Mouse (Mus musculus) ES-E14 (cell line): ENCODE data around the gene Themis2. TPM values are rescaled to one million over a fixed set of nuclear protein-coding genes. Genes with fewer than 3 reads are reported as not detected.

Experiments used
- DNase-seq: peaks from one replicate; pipeline ENCODE4 v3.0.0-alpha.2; 2013; ENCODE audit warnings: low read depth, low spot score
- H3K27ac ChIP-seq: 2 replicates; pipeline ENCODE4 v1.5.1; 2012; ENCODE audit warnings: low read depth, mild to moderate bottlenecking, low read length, moderate library complexity, mixed read lengths; ENCODE audit not compliant: poor library complexity, insufficient read depth, severe bottlenecking
- H3K36me3 ChIP-seq: 2 replicates; pipeline ENCODE4 v1.6.1; 2012; ENCODE audit warnings: mild to moderate bottlenecking, low read length, moderate library complexity, mixed read lengths; ENCODE audit not compliant: control insufficient read depth, poor library complexity, insufficient read depth, severe bottlenecking
- H3K4me1 ChIP-seq, 2 experiments: fragments of 150-350 bp in 1 of 2; sonication (generic) in 1 of 2; 2 replicates each; pipeline ENCODE4 v1.6.1; 2012; ENCODE audit warnings: low read length in 2 of 2, mild to moderate bottlenecking in 1 of 2, mixed read lengths in 1 of 2; ENCODE audit not compliant: control insufficient read depth in 2 of 2, insufficient read depth in 2 of 2, poor library complexity in 1 of 2
- H3K4me3 ChIP-seq, 2 experiments: fragments of 150-350 bp in 1 of 2; sonication (generic) in 1 of 2; 2 replicates each; pipeline ENCODE4 v1.5.1; 2012; ENCODE audit warnings: low read length in 2 of 2, low read depth in 1 of 2, mild to moderate bottlenecking in 1 of 2, mixed read lengths in 1 of 2; ENCODE audit not compliant: insufficient read depth in 1 of 2, poor library complexity in 1 of 2, severe bottlenecking in 1 of 2
- H3K9ac ChIP-seq: 2 replicates; pipeline ENCODE4 v1.6.1; 2012; ENCODE audit warnings: low read depth, mild to moderate bottlenecking, low read length, mixed read lengths; ENCODE audit not compliant: poor library complexity, insufficient read depth, severe bottlenecking
- H3K9me3 ChIP-seq: fragments of 150-350 bp; sonication (generic); 2 replicates; pipeline ENCODE4 v1.6.1; 2012; ENCODE audit warnings: low read depth, mild to moderate bottlenecking, low read length; ENCODE audit not compliant: control insufficient read depth, insufficient read depth
- CHD2 ChIP-seq: IDR thresholded peaks from 2 replicates; pipeline ENCODE4 v1.6.1; 2014; ENCODE audit warnings: mild to moderate bottlenecking, low read depth, low read length, inconsistent platforms
- HCFC1 ChIP-seq: IDR thresholded peaks from 2 replicates; pipeline ENCODE4 v1.6.1; 2012; ENCODE audit warnings: low read length, inconsistent platforms, borderline replicate concordance; ENCODE audit not compliant: insufficient read depth
- MAFK ChIP-seq: IDR thresholded peaks from 2 replicates; pipeline ENCODE4 v1.6.1; 2014; ENCODE audit warnings: mild to moderate bottlenecking, low read depth, low read length, inconsistent platforms; ENCODE audit not compliant: insufficient read depth
- ZC3H11A ChIP-seq: IDR thresholded peaks from 2 replicates; pipeline ENCODE4 v1.6.1; 2012; ENCODE audit warnings: low read depth, mild to moderate bottlenecking, inconsistent platforms, low read length, borderline replicate concordance
- ZNF384 ChIP-seq: IDR thresholded peaks from 2 replicates; pipeline ENCODE4 v1.6.1; 2012; ENCODE audit warnings: low read depth, low read length, inconsistent platforms
- in situ Hi-C, 2 experiments: fragments of 600-800 bp; cut with MboI; formaldehyde crosslinking; loops; one replicate each; pipeline ENCODE4 v1.15.1; 2025; ENCODE audit warnings: low sequenced_read_pairs in 2 of 2, inconsistent platforms in 1 of 2; ENCODE audit not compliant: unreplicated experiment in 2 of 2
- total RNA-seq: library from RNA; depleted of rRNA; stranded (reverse); fragments of 300-350 nt; gene quantifications from 2 replicates; pipeline ENCODE4 v1.2.3, GENCODE M21; 2012

Themis2 gene
- total RNA-seq, 1 experiment = 1.1 TPM

DNA sequence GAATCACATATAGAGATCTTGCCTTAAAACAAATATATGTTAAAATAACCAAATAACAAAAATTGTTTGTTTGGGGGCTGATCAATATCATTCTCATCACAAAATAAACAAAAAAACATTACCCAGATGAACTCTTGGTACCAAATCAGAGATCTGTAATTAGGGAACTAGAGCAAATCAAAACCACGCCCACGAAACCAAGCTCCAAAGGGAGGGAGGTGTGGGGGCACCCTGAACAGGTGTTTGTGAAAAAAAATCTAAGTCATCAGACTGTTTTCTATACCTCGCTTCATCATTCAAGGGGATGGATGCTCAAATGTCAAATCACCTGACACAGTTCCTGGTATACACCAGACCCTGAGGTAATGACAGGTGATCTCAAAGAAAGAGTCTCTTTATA lies 45.3 kb upstream of the Themis2 start:
- Histone ChIP-seq H3K36me3 (peaks cover 22% of the 10 kb centered on the region), H3K4me1 (peaks cover 0 to 2% of the 10 kb centered on the region in 2 experiments; a peak in 1 of 4 replicates), H3K4me3 (peak overlapping the region; percentile 71 to 96; a peak in 3 of 4 replicates), H3K9me3 (no peaks in the 10 kb centered on the region), H3K9ac (peak overlapping the region; percentile 98; the same call in 1 of the 2 replicates), H3K27ac (no peak overlapping the region)
- TF ChIP-seq CHD2 = no peak
- TF ChIP-seq MAFK = no peak
- TF ChIP-seq ZC3H11A = no peak
- TF ChIP-seq HCFC1 = no peak
- no peak for TF ChIP-seq ZNF384
- DNase-seq = no peak
- in situ Hi-C loops = no loop called here

DNA sequence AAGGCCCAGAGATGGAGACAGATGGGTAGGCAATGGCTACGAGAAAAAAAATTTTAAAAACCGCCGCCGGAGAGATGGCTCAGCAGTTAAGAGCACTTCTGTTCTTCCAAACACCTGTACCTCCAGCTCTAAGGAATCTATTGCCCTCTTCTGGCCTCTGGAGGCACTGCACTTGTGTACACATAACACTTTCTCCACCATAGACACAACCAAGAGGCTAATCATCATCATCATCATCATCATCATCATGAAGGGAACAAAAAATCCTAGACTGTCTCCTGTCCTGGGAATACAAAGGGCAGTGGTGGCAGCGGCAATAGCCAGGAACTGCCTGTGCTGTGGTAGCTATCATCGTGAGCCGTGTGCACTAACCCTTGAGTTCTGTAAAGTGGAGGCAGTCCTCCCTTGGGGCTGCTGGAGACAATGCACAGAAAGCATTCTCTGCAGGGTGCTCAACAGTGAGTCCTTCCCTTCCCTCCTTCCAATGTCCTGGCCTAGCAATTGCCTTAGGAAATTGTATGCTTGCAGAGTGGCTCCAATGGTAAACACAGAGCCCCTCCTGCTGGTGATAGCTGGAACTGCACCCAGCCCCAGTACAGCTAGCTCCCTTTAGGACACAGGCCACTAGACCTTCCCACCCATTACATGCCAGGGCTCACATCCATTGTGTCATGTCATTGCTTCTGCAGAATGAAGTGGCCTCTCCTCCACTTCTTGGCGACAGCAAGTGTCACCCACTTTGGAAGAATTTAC lies 27.6 kb upstream of the Themis2 start:
- Histone ChIP-seq H3K4me3 (peak overlapping the region in 1 of 2 experiments; percentile 7; a peak in 1 of 4 replicates), H3K36me3 (peaks cover 23% of the 10 kb centered on the region), H3K27ac (no peak overlapping the region), H3K9ac (no peak overlapping the region), H3K9me3 (no peaks in the 10 kb centered on the region), H3K4me1 (peaks cover 0 to 2% of the 10 kb centered on the region in 2 experiments; a peak in 1 of 4 replicates)
- DNase-seq = peak; percentile 88
- in situ Hi-C loops = no loop called here
- TF ChIP-seq ZNF384 (no peak), HCFC1 (no peak), MAFK (no peak), CHD2 (no peak), ZC3H11A (peak; percentile 67; the same call in 1 of the 2 replicates)

DNA sequence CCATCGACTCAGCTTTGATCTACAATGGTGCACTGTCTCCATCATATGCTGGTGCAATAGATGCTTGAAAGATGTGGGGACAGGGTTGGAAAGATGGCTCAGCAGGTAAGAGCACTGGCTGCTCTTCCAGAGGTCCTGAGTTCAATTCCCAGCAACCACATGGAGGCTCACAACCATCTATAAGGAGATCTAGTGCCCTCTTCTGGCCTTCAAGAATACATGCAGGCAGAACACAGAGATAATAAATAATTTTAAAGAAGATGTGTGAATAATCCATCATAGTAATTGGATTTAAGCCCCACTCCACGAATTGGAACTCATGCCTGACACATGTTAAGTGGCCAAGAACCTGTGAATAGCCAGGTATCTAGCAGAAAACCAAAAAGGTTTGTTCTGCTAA lies 22.3 kb upstream of the Themis2 start:
- no peak overlapping the region for H3K9ac ChIP-seq
- H3K36me3 ChIP-seq = no peaks in the 10 kb centered on the region
- H3K27ac ChIP-seq = no peak overlapping the region
- H3K4me3 ChIP-seq = no peak overlapping the region
- no peak for TF ChIP-seq MAFK
- H3K4me1 ChIP-seq = no peaks in the 10 kb centered on the region
- in situ Hi-C loops = no loop called here
- H3K9me3 ChIP-seq = no peaks in the 10 kb centered on the region
- DNase-seq = no peak

DNA sequence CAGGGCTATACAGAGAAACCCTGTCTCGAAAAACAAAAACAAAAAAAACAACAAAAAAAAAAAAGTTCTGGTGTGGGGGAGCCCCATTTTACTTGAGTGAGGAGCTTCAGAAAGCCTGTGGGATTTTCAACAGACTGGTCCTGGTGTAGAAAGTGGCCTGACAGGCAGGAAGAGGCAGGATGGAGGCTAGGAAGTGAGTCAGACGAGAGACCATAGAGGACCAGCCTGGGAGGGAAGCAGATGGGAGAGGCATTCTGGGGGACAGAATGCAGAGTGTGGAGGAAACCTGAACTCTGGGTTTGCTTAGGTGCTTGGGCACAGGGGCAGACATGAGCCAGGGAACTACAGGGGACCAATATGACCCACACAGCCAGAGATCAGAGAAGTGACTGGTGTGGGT lies 20.7 kb upstream of the Themis2 start:
- Histone ChIP-seq H3K9me3 (no peaks in the 10 kb centered on the region), H3K36me3 (no peaks in the 10 kb centered on the region), H3K4me1 (no peaks in the 10 kb centered on the region), H3K4me3 (no peak overlapping the region), H3K27ac (no peak overlapping the region), H3K9ac (no peak overlapping the region)
- no peak for TF ChIP-seq CHD2
- no peak for TF ChIP-seq MAFK
- no peak for TF ChIP-seq ZC3H11A
- TF ChIP-seq ZNF384 = no peak
- TF ChIP-seq HCFC1 = no peak
- DNase-seq = no peak
- in situ Hi-C loops = no loop called here

DNA sequence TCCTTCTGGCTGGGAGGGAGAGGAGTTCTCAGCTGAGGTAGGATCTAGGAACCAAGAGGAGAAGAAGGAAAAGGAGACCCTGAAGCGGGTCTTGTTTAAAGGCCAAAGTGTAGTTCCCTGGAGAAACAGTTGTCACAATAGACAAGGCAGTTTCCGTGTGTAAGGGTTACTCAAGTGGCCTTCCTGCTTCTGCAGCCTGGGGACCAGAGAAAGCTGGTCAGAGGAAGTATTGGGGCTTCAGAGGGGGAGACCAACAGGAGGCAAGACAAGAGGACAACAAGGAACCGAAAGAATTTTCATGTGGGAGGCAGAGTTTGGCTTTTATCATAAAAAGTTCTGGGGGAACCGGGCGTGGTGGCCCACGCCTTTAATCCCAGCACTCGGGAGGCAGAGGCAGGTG lies 20.2 kb upstream of the Themis2 start:
- Histone ChIP-seq H3K36me3 (no peaks in the 10 kb centered on the region), H3K9ac (no peak overlapping the region), H3K27ac (no peak overlapping the region), H3K4me3 (no peak overlapping the region), H3K4me1 (no peaks in the 10 kb centered on the region), H3K9me3 (no peaks in the 10 kb centered on the region)
- TF ChIP-seq ZC3H11A (no peak), ZNF384 (no peak), CHD2 (no peak), HCFC1 (no peak), MAFK (no peak)
- in situ Hi-C loops = no loop called here
- DNase-seq = no peak
